Mouse (Mus musculus): ENCODE data around the gene Shank2. TPM values are rescaled to one million over a fixed set of nuclear protein-coding genes. Genes with fewer than 3 reads are reported as not detected.

Shank2 gene
- polyA plus RNA-seq (2012; rRNA removed): 1.0 and 1.2 TPM in 2 replicates

DNA sequence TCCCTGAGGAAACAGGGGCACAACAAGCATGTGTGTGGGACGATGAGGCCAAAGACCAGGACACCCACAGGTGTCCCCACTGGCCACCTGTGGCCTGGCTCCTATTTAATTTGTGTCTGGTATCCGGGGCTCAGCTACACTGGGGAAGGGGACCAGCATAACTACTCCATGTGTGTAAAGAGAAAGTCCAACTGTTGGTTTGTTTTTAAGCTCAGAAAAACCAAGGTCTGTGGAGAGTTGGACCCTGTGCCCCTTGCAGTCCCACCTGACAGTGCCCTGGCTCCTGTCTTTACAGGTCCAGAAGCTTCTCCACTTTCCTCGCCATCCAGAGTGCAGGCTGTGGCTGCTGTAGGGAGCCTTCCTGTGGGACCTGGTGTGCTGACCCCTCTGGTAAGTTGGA is at the start of gene Shank2:
Shank2 (plus strand) TSS at position 301 of the 400 bp plus-strand sequence.

DNA sequence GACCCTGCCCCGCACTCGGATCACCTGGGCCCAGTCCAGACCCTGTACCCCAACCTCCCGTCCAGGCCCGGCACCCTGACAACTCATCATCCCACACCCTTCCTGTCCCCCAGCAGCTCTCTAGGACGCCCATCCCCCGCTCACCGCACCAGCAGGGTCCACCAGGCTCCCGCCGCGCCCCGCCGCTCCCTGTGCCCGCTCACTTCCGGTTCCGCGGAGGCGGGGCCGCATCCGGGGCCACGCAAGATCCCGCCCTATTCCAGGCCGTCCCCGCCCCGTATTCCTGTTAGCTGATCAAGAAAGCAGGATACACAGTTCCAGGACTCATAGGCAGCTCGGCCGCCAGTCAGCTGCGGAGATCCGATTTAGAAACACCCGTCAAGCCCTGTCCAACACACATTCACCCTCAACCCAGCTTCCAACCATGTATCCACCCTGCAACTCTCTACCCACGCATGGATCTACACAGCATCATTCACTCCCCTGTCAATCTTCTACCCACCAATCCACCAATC is 468.9 kb downstream of the Shank2 start, which contains the start of gene Cttn:
Cttn (minus strand) TSS at position 465 of the 515 bp plus-strand sequence.

Other genes starting within 250 kb of the Shank2 start
- gene Osbpl5, start 244.9 kb upstream of the Shank2 start, polyA plus RNA-seq (2012; rRNA removed): 2.3 and 2.5 TPM in 2 replicates
- not detected in 2 replicates for gene Mrgprg, start 234.9 kb upstream of the Shank2 start, polyA plus RNA-seq (2012; rRNA removed)
- 0.43 and 0.61 TPM in 2 replicates for gene Mrgpre, start 217.4 kb upstream of the Shank2 start, polyA plus RNA-seq (2012; rRNA removed)
- gene Nadsyn1, start 179.1 kb upstream of the Shank2 start, polyA plus RNA-seq (2012; rRNA removed): 10.7 and 13.4 TPM in 2 replicates
- gene Dhcr7, start 178.8 kb upstream of the Shank2 start, polyA plus RNA-seq (2012; rRNA removed): 87.9 and 119 TPM in 2 replicates
- not detected in 2 replicates for gene Gm498, start 135.1 kb upstream of the Shank2 start, polyA plus RNA-seq (2012; rRNA removed)

All from liver, embryonic 18 days (tissue).